Mouse (Mus musculus) left cerebral cortex, adult 18-20 months (tissue): Measurements from ENCODE around the gene Atpif1. TPM values are rescaled to one million over a fixed set of nuclear protein-coding genes. Genes with fewer than 3 reads are reported as not detected.
"Not testable (repeated sequence)": the region's sequence is repeated elsewhere in the genome, so short reads cannot be mapped to it uniquely, and the experiment has no call there.

Experiments
- DNase-seq, 2 experiments: peaks; one replicate each; pipeline ENCODE4 v3.0.0; 2021 to 2022; ENCODE audit warnings: low spot score in 2 of 2, mixed read lengths in 1 of 2
- total RNA-seq, 2 experiments: library from RNA; stranded (reverse); gene quantifications; 2 replicates each; pipeline ENCODE4 v1.2.3; 2021

The Atpif1 gene
- total RNA-seq, 2 experiments from 2014 or later, result 462 to 494 TPM

DNA sequence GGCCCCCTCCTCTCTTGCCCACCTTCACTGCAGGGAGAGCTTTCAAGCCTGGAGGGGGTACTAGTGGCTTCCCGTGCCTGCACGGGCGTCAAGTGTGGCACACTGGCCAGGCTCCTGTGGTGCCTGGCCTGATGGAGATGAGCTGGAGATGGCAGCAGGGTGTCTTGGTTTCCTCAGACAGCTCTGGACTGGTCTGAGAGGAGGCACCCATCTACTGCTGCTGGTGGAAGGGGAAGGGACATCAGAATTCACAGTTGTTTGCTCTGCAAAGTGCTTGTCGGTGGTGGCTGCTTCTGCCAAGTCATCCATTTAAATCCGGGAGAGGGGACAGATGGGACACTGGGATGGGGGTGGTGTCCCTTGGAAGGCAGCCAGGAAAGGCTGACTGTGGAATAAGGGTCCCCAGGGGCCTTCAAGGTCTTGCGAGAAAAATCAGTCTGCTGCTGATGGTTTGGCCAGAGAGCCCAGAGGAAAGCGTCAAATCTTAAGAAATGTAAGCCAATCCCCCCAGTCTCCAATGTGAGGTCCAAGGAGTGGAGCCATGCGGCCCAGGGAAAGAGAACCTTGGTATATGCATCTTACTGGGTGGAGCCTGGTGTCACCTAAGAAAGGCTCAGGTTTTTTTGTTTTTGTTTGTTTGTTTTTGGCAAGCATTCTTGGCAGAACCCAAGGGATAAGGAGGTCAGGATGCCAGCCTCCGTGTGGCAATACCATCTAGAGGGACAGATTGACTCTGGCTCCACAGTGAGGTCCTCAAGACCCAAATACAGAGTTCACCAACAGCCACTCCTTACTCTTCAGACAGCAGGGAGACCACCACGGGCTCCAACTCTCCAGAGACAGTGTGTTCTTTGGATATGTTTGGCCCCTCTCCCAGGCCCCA lies 41.0 kb downstream of the Atpif1 start:
- DNase-seq, result no peak

DNA sequence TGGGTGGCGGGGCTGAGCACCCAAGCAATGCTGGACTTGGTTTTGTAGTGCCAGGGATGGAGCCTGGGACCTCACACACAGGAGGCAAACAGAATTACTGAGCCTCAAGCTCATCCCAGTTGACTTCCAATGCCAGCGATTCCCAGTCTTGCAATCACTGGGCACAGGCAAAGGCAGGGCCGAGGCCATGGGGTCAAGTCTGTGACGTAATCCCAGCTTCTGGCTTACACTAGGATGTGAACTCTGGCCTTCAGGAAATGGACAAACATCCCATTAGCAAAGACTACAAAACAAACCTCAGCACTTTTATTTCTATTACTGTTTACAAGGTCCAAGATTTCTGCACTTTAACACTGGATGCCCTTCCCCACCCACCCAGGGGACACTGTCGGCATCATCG lies 41.7 kb downstream of the Atpif1 start:
- DNase-seq, result no peak

DNA sequence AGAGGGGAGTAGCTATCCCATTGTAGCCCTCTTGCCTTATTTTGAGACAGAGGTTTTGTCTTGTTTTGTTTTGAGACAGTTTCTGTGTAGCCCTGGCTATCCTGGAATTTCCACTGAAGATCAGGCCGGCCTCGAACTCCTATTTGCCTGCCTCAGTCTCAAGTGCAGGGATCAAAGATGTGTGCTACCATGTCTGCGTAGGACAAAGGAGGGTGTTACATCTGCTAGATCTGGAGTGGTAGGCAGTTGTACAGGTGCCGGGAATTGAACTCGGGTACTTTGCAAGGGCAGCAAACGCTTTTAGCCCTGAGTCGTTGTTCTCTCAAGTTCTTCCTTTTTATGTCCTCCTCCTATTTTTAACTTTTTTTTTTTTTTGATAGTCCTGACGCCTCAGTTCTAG lies 42.4 kb downstream of the Atpif1 start:
- DNase-seq, result no peak

- no peak for DNase-seq
Observed at GRCm38 (mm10) chr4:132490273-132491010, 43.0 kb downstream of the Atpif1 start.

- no peak for DNase-seq
Observed at GRCm38 (mm10) chr4:132488976-132489375, 44.5 kb downstream of the Atpif1 start.

- DNase-seq, result no peak
Observed at GRCm38 (mm10) chr4:132488521-132488920, 44.9 kb downstream of the Atpif1 start.

- no peak for DNase-seq
Observed at GRCm38 (mm10) chr4:132484820-132485219, 48.6 kb downstream of the Atpif1 start.

GRCm38 (mm10) chr4:132484231-132484630 lies 49.2 kb downstream of the Atpif1 start:
- DNase-seq, result no peak

DNA sequence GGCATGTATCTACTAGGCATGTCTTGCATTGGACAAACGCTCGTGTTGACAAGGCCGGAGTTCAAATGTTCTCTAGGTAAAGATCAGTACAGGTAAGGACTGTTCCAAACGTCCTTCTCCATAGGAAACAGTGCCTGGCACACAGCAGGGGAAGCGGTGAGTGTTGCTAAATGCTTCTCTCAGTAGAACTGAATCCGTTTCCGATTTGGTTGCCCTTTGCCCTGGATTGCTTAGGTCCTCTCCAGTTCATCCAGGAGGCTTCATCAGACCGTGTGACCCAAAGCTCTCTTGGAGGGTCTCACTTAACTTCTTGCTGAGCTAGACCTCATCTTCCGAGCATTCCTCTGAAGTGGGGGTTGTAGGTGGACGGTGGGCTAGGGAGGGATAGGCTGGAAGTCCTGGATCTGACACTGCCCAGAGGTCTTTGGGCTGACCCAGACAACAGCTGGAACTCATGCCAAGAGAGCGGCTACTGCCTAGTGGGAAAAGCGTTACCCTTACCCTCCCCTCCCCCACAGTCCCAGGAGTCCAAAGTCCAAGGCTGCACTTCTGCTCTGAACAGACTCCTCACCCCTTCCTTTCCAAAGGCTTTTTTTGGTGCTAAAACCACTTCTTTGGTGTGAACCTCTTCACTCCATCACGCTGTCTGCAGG lies 50.4 kb downstream of the Atpif1 start:
- no peak for DNase-seq

DNA sequence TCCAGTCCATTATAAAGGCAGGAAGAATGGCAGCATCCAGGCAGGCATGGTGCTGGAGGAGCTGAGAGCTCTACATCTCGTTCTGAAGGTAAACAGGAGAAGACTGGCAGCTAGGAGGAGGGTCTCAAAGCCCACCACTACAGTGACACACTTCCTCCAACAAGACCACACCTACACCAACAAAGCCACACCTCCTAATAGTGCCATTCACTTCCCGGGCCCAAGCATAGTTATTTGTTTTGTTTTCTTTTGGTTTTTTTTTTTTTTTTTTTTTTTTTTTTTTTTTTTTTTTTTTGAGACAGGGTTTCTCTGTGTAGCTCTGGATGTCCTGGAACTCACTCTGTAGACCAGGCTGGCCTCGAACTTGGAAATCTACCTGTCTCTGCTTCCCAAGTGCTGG lies 51.4 kb downstream of the Atpif1 start:
- DNase-seq, result not testable (repeated sequence)

Other genes with a start within 250 kb of the Atpif1 start
- 1 to 10 TPM; 1.9 to 2.7 TPM for gene Rab42, start 230.3 kb downstream of the Atpif1 start, total RNA-seq
- gene Trnau1ap, start 204.1 kb downstream of the Atpif1 start, total RNA-seq, result 10 to 100 TPM; 24.3 to 26.2 TPM
- 10 to 100 TPM; 11.6 to 13.2 TPM for gene Rcc1, start 180.1 kb downstream of the Atpif1 start, total RNA-seq
- 10 to 100 TPM; 10.3 to 11.8 TPM for gene Phactr4, start 111.2 kb downstream of the Atpif1 start, total RNA-seq
- 10 to 100 TPM in 1 of 2 experiments, 1 to 10 TPM in 1; 9.7 to 10.7 TPM for gene Med18, start 69.7 kb downstream of the Atpif1 start, total RNA-seq
- 10 to 100 TPM; 10.6 to 11.4 TPM for gene Sesn2, start 23.2 kb downstream of the Atpif1 start, total RNA-seq
- gene Dnajc8, start 1.9 kb upstream of the Atpif1 start, total RNA-seq, result 10 to 100 TPM; 85.4 to 90.8 TPM
- gene Ptafr, start 30.4 kb upstream of the Atpif1 start, total RNA-seq, result 1 to 10 TPM; 1.4 to 1.7 TPM
- gene Eya3, start 105.3 kb upstream of the Atpif1 start, total RNA-seq, result 10 to 100 TPM; 32.3 to 34.6 TPM
- 1 to 10 TPM; 4.7 to 6.9 TPM for gene Xkr8, start 198.9 kb upstream of the Atpif1 start, total RNA-seq
- gene Smpdl3b, start 223.6 kb upstream of the Atpif1 start, total RNA-seq, result 1 to 10 TPM; 5.8 to 6.1 TPM
- gene Rpa2, start 234.7 kb upstream of the Atpif1 start, total RNA-seq, result 10 to 100 TPM; 15.4 to 16.5 TPM